Mouse (Mus musculus) heart, adult 2 months (tissue): ENCODE results near the gene Gata2.

Experiments
- CTCF ChIP-seq: fragments of 200-600 bp; IDR thresholded peaks from 2 replicates; pipeline ENCODE4 v1.8.1; 2022; ENCODE audit warnings: antibody characterized with exemption, mild to moderate bottlenecking, moderate library complexity
- EP300 ChIP-seq: fragments of 200-500 bp; IDR thresholded peaks from 2 replicates; pipeline ENCODE4 v1.6.1; 2011; ENCODE audit warnings: low read depth, low read length, control low read depth; ENCODE audit not compliant: insufficient read depth

GRCm38 (mm10) chr6:88198070-88198940 is 4.6 kb downstream of the Gata2 start:
- TF ChIP-seq EP300 (no peak), CTCF (no peak)
